Mouse (Mus musculus): ENCODE measurements at regions not wholly inside any gene's neighbourhood (a gene's known extent, or its start where the extent isn't known, plus 50 kb on each side); places are given as distances from the start of the nearest gene placed in this dataset.

GRCm38 (mm10) chr4:54026919-54027318, 201.1 kb downstream of the Tmem38b start:
- no peak for DNase-seq
- intact Hi-C loops (cut with DNase I; ENCODE audit: low total_unique reads) = no loop called here

- intact Hi-C loops (cut with DNase I; ENCODE audit: low total_unique reads) = no loop called here
- DNase-seq = no peak
Measured at GRCm38 (mm10) chr4:54027565-54028237, 201.9 kb downstream of the Tmem38b start.

GRCm38 (mm10) chr4:54045258-54046029, 219.6 kb downstream of the Tmem38b start:
- intact Hi-C loops (cut with DNase I; ENCODE audit: low total_unique reads) = no loop called here
- DNase-seq = no peak

- DNase-seq = no peak
- intact Hi-C loops (cut with DNase I; ENCODE audit: low total_unique reads) = no loop called here
Measured at GRCm38 (mm10) chr4:54064331-54064730, 238.5 kb downstream of the Tmem38b start.

- DNase-seq = no peak
- intact Hi-C loops (cut with DNase I; ENCODE audit: low total_unique reads) = no loop called here
Measured at GRCm38 (mm10) chr4:54071951-54072350, 246.1 kb downstream of the Tmem38b start.

GRCm38 (mm10) chr4:54072482-54072881, 246.6 kb downstream of the Tmem38b start:
- no peak for DNase-seq
- intact Hi-C loops (cut with DNase I; ENCODE audit: low total_unique reads) = no loop called here

- intact Hi-C loops (cut with DNase I; ENCODE audit: low total_unique reads) = no loop called here
Measured at GRCm38 (mm10) chr4:54072932-54073331, 247.1 kb downstream of the Tmem38b start.

GRCm38 (mm10) chr4:54073483-54073882, 247.6 kb downstream of the Tmem38b start:
- intact Hi-C loops (cut with DNase I; ENCODE audit: low total_unique reads) = no loop called here
- no peak for DNase-seq

More at GRCm38 (mm10) chr4:54072932-54073331, 247.1 kb downstream of the Tmem38b start:
- no peak for DNase-seq

- intact Hi-C loops (cut with DNase I; ENCODE audit: low total_unique reads) = no loop called here
- no peak for DNase-seq
Measured at GRCm38 (mm10) chr4:54074226-54074625, 248.4 kb downstream of the Tmem38b start.

GRCm38 (mm10) chr4:54080526-54080925, 254.7 kb downstream of the Tmem38b start:
- DNase-seq = no peak
- intact Hi-C loops (cut with DNase I; ENCODE audit: low total_unique reads) = no loop called here

GRCm38 (mm10) chr4:54081411-54081810, 255.6 kb downstream of the Tmem38b start:
- DNase-seq = no peak
- intact Hi-C loops (cut with DNase I; ENCODE audit: low total_unique reads) = no loop called here

GRCm38 (mm10) chr4:54084747-54085146, 258.9 kb downstream of the Tmem38b start:
- no peak for DNase-seq
- intact Hi-C loops (cut with DNase I; ENCODE audit: low total_unique reads) = no loop called here

GRCm38 (mm10) chr4:54094285-54094997, 268.6 kb downstream of the Tmem38b start:
- intact Hi-C loops (cut with DNase I; ENCODE audit: low total_unique reads) = no loop called here
- no peak for DNase-seq

GRCm38 (mm10) chr4:54095200-54095930, 269.5 kb downstream of the Tmem38b start:
- intact Hi-C loops (cut with DNase I; ENCODE audit: low total_unique reads) = no loop called here
- no peak for DNase-seq

GRCm38 (mm10) chr4:54097543-54097942, 271.7 kb downstream of the Tmem38b start:
- DNase-seq = no peak
- intact Hi-C loops (cut with DNase I; ENCODE audit: low total_unique reads) = no loop called here

GRCm38 (mm10) chr4:54100282-54100681, 274.4 kb downstream of the Tmem38b start:
- no peak for DNase-seq
- intact Hi-C loops (cut with DNase I; ENCODE audit: low total_unique reads) = no loop called here

- intact Hi-C loops (cut with DNase I; ENCODE audit: low total_unique reads) = no loop called here
- no peak for DNase-seq
Measured at GRCm38 (mm10) chr4:54106976-54107375, 281.1 kb downstream of the Tmem38b start.

GRCm38 (mm10) chr4:54116310-54116709, 290.5 kb downstream of the Tmem38b start:
- intact Hi-C loops (cut with DNase I; ENCODE audit: low total_unique reads) = no loop called here
- no peak for DNase-seq

- DNase-seq = no peak
- intact Hi-C loops (cut with DNase I; ENCODE audit: low total_unique reads) = no loop called here
Measured at GRCm38 (mm10) chr4:54118179-54118846, 292.5 kb downstream of the Tmem38b start.
